Mouse (Mus musculus) adrenal gland (tissue): ENCODE measurements around the gene Arl6.

Experiments used
- intact Hi-C: fragments of 180-260 bp; cut with DNase I; formaldehyde crosslinking; loops from one replicate; pipeline ENCODE4 v1.15.1; 2025
- long read RNA-seq, 2 experiments: library from polyadenylated mRNA; unstranded; transcript quantifications; one replicate each; pipeline ENCODE4 v2.0.0; 2020; ENCODE audit warnings: borderline replicate concordance in 1 of 2; ENCODE audit not compliant: insufficient replicate concordance in 1 of 2

Gene Arl6
- long read RNA-seq, experiment 1, transcript Arl6-201 (8 exons, 1,696 nt), result major isoform, 16 of 16 reads
- long read RNA-seq, experiment 1, partial matches to known transcripts, result 0 of 16 reads
- long read RNA-seq, experiment 1, other reads (novel, unspliced or antisense), result 0 of 16 reads
- long read RNA-seq, experiment 2, transcript Arl6-201 (8 exons, 1,696 nt), result major isoform, 22 of 24 reads
- long read RNA-seq, experiment 2, partial matches to known transcripts, result 0 of 24 reads
- long read RNA-seq, experiment 2, other reads (novel, unspliced or antisense), result 2 of 24 reads

- intact Hi-C loops, result no loop called here
Measured at GRCm38 (mm10) chr16:59639102-59639691, at the start of gene Arl6. Arl6 (minus strand) TSS chr16:59639391.

GRCm38 (mm10) chr16:59685135-59685534 is 45.9 kb upstream of the Arl6 start:
- intact Hi-C loops, result loop anchor here (10.0 kb wide), 1 partner anchor 750 kb away; no protein-coding TSS in a partner anchor

GRCm38 (mm10) chr16:59683434-59683833 is 44.2 kb upstream of the Arl6 start:
- intact Hi-C loops, result loop anchor here (10.0 kb wide), 1 partner anchor 751 kb away; no protein-coding TSS in a partner anchor

GRCm38 (mm10) chr16:59682216-59682891 is 43.2 kb upstream of the Arl6 start:
- intact Hi-C loops, result loop anchor here (10.0 kb wide), 1 partner anchor 752 kb away; no protein-coding TSS in a partner anchor

- intact Hi-C loops, result no loop called here
Measured at GRCm38 (mm10) chr16:59666938-59667337, 27.7 kb upstream of the Arl6 start.

DNA sequence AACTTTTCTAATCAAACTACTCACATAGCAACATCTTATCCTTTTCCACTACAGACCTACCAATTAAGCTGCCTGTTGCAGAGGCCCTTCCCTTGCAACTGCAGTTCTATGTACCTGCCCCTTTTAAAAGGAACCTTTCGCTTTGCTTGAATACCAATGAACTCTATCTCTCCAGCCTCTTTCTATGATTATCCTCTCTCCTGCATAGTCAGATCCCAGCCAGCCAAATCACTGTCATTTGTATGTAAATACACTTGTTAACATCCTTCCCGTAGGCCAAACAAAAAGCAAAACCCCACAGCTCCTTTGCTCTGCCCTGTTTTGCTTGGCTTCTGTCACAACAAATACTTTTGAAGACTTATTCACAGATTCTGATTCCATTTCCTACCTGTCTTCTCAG is 4.6 kb upstream of the Arl6 start:
- intact Hi-C loops, result no loop called here

DNA sequence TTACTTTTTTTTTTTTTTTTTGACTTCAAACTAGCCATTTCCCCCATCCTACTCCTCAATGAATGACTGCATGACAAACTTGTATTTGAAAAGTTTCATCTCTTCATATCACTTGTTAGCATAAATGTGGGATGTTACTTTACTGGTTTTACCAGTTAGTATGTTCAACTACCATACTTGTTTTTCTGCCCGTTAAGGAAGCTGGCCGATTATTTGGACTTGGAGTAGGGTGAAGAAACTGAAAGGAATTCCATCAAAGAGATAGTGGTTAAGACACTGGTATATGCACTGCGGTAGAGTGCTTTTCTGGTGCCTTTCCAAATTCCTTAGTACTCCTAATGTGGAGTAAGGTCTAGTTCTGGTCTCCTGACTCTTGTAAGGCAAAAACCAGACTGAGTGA is 794 bp upstream of the Arl6 start:
- intact Hi-C loops, result no loop called here

DNA sequence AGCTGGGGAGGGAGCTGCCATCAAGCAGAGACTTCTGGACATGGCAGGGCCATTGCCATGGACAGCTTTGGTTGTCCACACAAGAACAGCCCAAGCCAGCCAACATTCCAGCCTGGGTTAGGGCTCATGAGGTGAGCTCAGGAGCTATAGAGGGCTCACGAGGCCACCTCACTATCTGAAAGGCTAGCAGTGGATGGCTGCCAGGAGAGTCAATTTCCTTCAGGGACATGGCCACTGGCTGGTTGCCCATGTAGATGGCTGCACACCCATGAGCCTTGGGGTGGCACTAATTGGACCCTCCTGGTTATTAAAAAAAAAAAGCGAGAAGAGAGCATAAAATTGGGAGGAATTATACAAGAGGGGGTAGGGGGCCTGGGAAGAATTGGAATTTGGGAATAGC is 4.6 kb downstream of the Arl6 start:
- intact Hi-C loops, result no loop called here

GRCm38 (mm10) chr16:59621554-59621953 is 17.6 kb downstream of the Arl6 start:
- intact Hi-C loops, result no loop called here

DNA sequence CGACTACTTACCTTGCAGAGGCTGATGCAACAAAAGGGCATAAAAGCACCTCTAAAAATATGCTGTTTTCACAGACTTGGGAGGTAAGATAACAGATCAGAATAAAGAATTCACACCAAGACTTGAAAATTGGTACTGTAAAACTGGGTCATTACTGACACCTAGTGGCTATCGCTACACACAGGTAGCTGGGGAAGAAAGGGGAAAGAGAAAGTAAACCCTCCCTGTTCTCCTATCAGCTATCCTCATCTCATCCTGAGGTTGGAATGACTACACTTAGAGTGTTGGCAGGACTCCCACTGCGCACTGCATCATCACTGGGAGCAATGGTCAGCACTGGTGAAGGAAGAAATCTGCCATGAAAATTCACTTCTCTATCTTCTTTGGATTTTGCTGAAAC is 22.0 kb downstream of the Arl6 start:
- intact Hi-C loops, result loop anchor here (2.0 to 5.0 kb wide), 3 partner anchors 80 to 196 kb away; no protein-coding TSS in a partner anchor

- intact Hi-C loops, result loop anchor here (2.0 to 5.0 kb wide), 3 partner anchors 78 to 195 kb away; no protein-coding TSS in a partner anchor
Measured at GRCm38 (mm10) chr16:59615675-59616074, 23.5 kb downstream of the Arl6 start.

- intact Hi-C loops, result no loop called here
Measured at GRCm38 (mm10) chr16:59610750-59611149, 28.4 kb downstream of the Arl6 start.

GRCm38 (mm10) chr16:59604078-59604781 is 35.0 kb downstream of the Arl6 start:
- intact Hi-C loops, result loop anchor here (5.0 kb wide), 1 partner anchor 62 kb away; no protein-coding TSS in a partner anchor

DNA sequence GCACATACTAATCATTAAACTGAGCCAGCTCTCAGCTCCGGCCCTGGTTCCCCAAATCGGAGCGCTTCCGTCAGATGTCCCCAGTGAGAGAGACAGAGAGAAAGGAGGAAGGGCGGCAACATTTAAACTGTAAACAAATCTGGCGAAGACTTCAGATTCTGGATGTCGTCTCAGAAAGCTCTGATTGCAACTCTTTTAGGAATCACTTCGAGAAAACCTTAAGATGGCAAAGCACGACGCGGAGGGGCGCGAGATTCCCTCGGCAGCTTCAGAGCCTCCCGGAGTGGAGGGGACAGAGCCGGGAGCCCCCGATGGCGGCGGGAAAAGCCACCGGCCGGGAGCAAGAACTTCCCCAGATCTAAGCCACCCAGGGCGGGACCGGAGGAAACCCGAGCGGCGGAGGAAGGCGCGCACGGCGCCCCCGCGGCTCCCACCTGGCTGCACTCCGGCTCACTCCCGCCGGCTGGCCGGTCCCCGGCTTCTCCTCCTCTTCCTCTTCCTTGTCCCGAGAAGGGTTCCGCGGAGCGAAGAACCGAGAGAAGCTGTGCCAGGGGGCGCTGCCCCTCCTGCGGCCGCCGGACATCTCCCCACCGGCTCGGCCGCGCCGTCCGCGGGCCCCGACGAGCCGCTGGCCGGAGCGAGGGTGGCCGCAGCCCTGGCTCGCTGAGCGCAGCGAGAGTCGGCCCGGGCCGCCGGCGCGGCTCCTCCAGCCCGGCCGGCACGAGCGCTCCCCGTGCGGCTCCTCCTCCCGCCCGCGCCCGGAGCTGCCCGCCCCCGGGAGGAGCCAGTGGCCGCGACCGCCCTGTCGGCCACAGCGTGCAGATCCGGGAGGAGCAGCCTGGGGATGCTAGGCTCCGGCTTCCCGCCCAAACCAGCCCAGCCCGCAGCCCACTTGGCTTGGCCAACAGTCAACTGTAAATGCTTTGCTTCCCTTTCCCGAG is 38.6 kb downstream of the Arl6 start, which contains the start of gene Crybg3:
Gene Crybg3 (minus strand): TSS at position 669 of the 941 bp plus-strand sequence.
- intact Hi-C loops, result loop anchor here (5.0 kb wide), 1 partner anchor 58 kb away; no protein-coding TSS in a partner anchor

DNA sequence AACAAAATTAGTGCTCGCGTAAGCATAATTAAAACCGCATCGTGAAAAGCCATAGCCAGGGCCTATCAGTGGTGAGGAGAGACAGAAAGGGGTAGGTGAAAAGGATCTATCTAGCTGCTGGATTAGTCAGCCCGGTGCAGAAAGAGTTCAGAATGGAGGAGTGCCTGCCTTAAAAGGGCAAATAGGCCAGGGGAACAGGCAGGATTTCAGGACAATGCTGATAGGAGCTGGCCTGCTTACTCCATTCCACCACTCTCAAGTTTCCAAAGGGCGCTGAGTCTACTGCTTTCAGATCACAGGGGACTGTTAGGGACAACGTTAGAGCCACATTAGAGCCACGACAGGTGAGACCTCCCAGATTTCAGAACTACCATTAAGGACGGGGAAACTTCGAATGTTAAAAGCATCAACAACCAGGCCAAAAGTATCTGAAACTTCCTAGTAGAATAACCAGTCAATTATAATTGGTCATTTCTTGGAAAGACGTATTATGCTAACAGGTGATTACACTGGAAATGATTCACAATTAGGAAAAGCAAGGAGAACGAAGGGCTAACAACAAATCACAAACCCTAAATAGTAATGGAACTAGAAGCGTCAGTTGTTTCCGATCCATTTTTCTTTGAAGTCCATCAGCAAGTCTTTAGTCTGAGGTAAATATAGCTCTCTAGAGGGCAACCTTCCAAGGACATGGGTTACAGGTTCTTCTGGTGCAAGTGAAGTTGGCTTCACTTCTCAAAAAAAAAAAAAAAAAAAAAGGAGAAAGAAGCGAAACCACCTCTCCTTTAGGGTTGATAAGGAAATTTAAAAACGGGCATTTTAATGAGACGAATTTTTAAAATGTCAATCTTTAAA is 39.6 kb downstream of the Arl6 start:
- intact Hi-C loops, result loop anchor here (5.0 kb wide), 1 partner anchor 57 kb away; no protein-coding TSS in a partner anchor

DNA sequence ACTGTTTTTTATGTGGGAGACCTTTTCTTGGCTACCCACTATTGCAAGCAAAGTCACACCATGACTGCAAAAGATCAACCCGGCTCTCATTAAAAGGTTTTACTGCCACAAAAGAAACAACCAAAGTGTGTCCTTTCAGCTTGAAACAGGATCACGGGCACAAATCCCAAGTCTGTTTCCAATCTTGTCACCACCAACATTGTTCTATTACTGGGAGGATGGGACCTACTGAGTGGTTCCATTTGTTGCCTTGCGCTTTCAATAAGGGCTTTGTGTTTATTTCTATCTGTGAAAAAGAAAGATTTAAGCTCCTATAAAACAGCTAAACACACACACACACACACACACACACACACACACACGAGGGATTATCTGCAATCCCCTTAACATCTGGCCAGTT is 40.2 kb downstream of the Arl6 start:
- intact Hi-C loops, result no loop called here

GRCm38 (mm10) chr16:59597256-59597655 is 41.9 kb downstream of the Arl6 start:
- intact Hi-C loops, result no loop called here

DNA sequence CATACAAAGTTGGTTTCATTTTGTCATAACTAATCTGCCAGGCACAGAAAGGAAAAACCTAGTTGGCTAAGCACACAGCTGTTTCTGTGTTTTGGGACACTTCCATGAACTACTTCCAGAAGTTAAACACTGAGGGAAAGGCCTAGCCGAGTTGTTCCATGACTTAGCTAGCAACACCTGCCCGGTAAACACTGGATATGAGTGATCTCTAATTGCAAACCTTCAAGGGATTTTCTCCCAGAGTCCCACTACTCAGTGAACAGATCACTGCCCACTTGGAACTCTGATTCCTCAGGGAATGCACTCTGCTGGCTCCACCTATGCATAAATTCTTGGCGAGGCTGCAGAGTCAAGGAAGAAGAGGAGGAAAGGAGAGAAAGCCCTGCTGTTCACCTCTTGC is 44.5 kb downstream of the Arl6 start:
- intact Hi-C loops, result no loop called here

DNA sequence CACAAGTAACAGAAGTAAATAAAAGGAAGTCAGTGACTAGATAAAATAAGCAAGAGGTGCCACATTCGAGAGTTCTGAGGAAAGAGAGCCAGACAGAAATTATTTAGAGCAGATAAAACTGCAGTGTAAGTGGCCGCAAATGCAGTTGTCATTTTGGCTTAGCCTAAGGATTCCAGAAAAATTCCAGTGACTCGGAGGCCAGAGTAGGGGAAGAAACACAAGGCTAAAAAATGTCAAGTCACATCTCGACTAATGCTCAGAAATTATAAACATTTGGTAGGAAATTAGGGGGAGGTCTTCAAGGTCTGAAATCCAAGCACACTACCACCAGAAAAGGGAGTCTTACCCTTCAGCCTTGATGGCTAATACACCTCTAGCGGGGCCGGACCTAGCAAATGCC is 48.4 kb downstream of the Arl6 start:
- intact Hi-C loops, result no loop called here
